Mouse (Mus musculus): ENCODE data around the gene Aagab.

Aagab gene

DNA sequence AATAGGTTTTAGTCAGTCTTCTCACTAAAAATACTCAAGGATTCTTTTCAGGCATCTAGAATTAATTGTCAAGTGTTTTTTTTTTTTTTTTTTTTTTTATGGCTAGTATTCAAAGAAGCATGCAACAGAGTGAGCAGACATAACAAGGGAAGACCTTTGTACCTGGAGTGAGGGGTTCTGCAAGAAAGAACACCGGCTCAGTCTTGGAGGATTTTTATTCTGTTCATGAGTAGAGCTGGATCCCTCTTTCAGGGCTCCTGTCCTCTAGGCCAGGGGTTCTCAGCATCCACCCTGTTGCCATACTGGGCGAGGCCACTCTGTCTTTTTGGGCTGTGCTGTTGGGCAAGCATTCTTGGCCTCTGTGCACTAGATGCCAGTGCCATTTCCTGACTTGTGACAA is 7.3 kb downstream of the Aagab start:
- no peaks in the 10 kb centered on the region for H3K27me3 ChIP-seq (ENCODE audit: insufficient read depth, low read length)
- no peak overlapping the region for H3K4me3 ChIP-seq (replicated peaks; ENCODE audit: low read length)
- H3K4me1 ChIP-seq (replicated peaks; ENCODE audit: low read depth, low read length) = peaks cover 60% of the 10 kb centered on the region
- peaks cover 33% of the 10 kb centered on the region for H3K36me3 ChIP-seq (ENCODE audit: insufficient read depth, low read length)
- no peaks in the 10 kb centered on the region for H3K9me3 ChIP-seq (ENCODE audit: low read length)
- TF ChIP-seq CTCF (conservative IDR thresholded peaks at IDR 0.05; ENCODE audit: low read length) (no peak), NANOG (IDR thresholded peaks at IDR 0.05; ENCODE audit: borderline replicate concordance, low read length) (no peak), POU5F1 (IDR thresholded peaks at IDR 0.05; ENCODE audit: borderline replicate concordance, low read length) (no peak)

DNA sequence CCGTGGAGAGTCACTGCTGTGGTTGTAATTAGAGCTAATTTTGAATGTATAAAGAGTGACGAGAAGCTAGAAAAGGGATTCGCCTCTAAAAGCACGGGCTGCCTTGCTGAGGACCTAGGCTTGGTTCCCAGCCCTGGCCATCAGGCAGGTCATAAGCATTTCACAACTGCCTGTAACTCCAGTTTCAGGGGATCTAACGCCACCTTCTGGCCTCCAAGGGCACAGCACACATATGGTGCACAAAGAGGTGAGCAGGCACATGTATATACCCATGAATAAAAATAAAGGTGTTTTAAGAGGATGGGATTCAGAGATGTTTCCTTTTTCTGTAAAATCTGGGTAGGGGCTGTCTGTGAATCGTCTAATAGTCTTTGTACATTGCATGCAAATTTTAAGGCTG is 7.8 kb downstream of the Aagab start:
- H3K27me3 ChIP-seq (ENCODE audit: insufficient read depth, low read length) = no peaks in the 10 kb centered on the region
- H3K36me3 ChIP-seq (ENCODE audit: insufficient read depth, low read length) = peaks cover 33% of the 10 kb centered on the region
- peaks cover 59% of the 10 kb centered on the region for H3K4me1 ChIP-seq (replicated peaks; ENCODE audit: low read depth, low read length)
- no peak for TF ChIP-seq NANOG (IDR thresholded peaks at IDR 0.05; ENCODE audit: borderline replicate concordance, low read length)
- TF ChIP-seq POU5F1 (IDR thresholded peaks at IDR 0.05; ENCODE audit: borderline replicate concordance, low read length) = no peak
- peak; percentile 59 for TF ChIP-seq CTCF (conservative IDR thresholded peaks at IDR 0.05; ENCODE audit: low read length)
- H3K9me3 ChIP-seq (ENCODE audit: low read length) = no peaks in the 10 kb centered on the region
- H3K4me3 ChIP-seq (replicated peaks; ENCODE audit: low read length) = no peak overlapping the region

DNA sequence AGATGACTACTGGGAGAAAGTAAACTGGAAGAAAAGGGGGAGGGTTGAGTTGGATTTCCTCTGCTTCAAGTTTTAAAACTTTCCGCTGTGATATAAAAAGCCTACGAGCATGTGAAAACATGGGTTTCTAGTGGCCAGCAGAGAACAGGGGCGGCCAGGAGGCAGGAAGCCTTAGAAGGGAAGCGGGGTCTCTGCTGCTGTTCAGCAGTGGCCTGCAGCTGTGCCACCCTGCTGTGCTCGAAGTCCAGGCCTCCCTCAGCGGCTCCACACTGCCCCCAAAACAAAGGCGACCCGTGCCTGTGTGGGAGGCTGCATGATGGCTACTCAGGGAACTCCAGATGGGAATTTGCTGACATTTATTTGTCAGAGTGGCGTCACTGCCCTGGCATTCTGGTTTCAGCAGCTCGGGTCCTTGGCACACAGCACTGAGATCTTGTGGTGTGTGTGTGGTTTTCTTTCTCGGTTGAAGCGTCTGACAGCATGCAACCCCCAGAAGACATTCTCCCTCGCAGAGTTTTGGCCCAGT is 8.4 kb downstream of the Aagab start:
- H3K4me1 ChIP-seq (replicated peaks; ENCODE audit: low read depth, low read length) = peaks cover 56% of the 10 kb centered on the region
- no peak overlapping the region for H3K4me3 ChIP-seq (replicated peaks; ENCODE audit: low read length)
- peaks cover 33% of the 10 kb centered on the region for H3K36me3 ChIP-seq (ENCODE audit: insufficient read depth, low read length)
- no peaks in the 10 kb centered on the region for H3K27me3 ChIP-seq (ENCODE audit: insufficient read depth, low read length)
- H3K9me3 ChIP-seq (ENCODE audit: low read length) = no peaks in the 10 kb centered on the region
- TF ChIP-seq POU5F1 (IDR thresholded peaks at IDR 0.05; ENCODE audit: borderline replicate concordance, low read length) (no peak), CTCF (conservative IDR thresholded peaks at IDR 0.05; ENCODE audit: low read length) (no peak), NANOG (IDR thresholded peaks at IDR 0.05; ENCODE audit: borderline replicate concordance, low read length) (no peak)

DNA sequence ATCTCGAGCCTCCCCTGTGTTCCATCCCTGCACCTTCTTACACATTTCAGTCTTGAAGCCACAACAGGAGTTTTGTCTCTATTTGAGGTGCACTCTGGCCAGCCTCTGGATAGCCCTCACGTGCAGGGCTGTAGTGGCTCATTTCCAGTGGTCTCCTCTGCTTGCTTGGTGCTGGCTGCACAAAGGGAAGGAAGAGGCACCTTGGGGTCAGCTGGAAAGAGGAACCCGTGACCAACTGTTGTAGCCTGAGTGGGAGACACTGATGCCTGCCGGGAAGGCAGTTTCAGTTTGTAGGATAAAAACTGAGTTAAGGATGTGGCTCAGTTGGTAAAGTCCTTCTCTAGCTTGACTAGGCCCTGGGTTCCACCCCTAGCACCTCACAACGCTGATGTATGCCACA is 9.5 kb downstream of the Aagab start:
- TF ChIP-seq NANOG (IDR thresholded peaks at IDR 0.05; ENCODE audit: borderline replicate concordance, low read length) (no peak), CTCF (conservative IDR thresholded peaks at IDR 0.05; ENCODE audit: low read length) (no peak), POU5F1 (IDR thresholded peaks at IDR 0.05; ENCODE audit: borderline replicate concordance, low read length) (no peak)
- Histone ChIP-seq H3K36me3 (ENCODE audit: insufficient read depth, low read length) (peaks cover 40% of the 10 kb centered on the region), H3K27me3 (ENCODE audit: insufficient read depth, low read length) (no peaks in the 10 kb centered on the region), H3K4me1 (replicated peaks; ENCODE audit: low read depth, low read length) (peaks cover 54% of the 10 kb centered on the region), H3K4me3 (replicated peaks; ENCODE audit: low read length) (no peak overlapping the region), H3K9me3 (ENCODE audit: low read length) (no peaks in the 10 kb centered on the region)

- Histone ChIP-seq H3K36me3 (ENCODE audit: insufficient read depth, low read length) (peaks cover 44% of the 10 kb centered on the region), H3K9me3 (ENCODE audit: low read length) (no peaks in the 10 kb centered on the region), H3K4me3 (replicated peaks; ENCODE audit: low read length) (no peak overlapping the region), H3K27me3 (ENCODE audit: insufficient read depth, low read length) (no peaks in the 10 kb centered on the region), H3K4me1 (replicated peaks; ENCODE audit: low read depth, low read length) (peaks cover 54% of the 10 kb centered on the region)
- no peak for TF ChIP-seq POU5F1 (IDR thresholded peaks at IDR 0.05; ENCODE audit: borderline replicate concordance, low read length)
- no peak for TF ChIP-seq NANOG (IDR thresholded peaks at IDR 0.05; ENCODE audit: borderline replicate concordance, low read length)
- no peak for TF ChIP-seq CTCF (conservative IDR thresholded peaks at IDR 0.05; ENCODE audit: low read length)
These were observed 10.4 kb downstream of the Aagab start for GRCm38 (mm10) chr9:63612565-63613515.

DNA sequence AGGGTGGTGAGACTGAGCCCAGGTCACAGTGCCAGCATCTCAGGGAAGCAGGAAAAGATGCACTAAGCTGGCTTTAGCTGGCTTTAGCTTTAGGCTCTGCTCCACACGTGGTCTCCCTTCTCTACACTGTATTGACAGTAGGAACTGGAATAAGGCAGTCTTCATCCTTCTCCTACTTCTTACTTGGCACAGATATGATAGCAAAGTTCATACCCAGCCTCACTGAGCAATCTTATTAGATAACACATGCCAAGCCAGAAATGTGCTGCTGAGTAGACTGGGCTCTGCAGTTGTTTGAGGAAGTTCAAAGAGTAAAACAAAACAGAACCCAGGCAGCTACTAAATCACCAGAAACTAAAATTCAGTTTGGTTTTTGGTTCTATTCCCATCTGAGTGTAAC is 11.1 kb downstream of the Aagab start:
- TF ChIP-seq CTCF (conservative IDR thresholded peaks at IDR 0.05; ENCODE audit: low read length) = no peak
- TF ChIP-seq POU5F1 (IDR thresholded peaks at IDR 0.05; ENCODE audit: borderline replicate concordance, low read length) = no peak
- TF ChIP-seq NANOG (IDR thresholded peaks at IDR 0.05; ENCODE audit: borderline replicate concordance, low read length) = no peak

DNA sequence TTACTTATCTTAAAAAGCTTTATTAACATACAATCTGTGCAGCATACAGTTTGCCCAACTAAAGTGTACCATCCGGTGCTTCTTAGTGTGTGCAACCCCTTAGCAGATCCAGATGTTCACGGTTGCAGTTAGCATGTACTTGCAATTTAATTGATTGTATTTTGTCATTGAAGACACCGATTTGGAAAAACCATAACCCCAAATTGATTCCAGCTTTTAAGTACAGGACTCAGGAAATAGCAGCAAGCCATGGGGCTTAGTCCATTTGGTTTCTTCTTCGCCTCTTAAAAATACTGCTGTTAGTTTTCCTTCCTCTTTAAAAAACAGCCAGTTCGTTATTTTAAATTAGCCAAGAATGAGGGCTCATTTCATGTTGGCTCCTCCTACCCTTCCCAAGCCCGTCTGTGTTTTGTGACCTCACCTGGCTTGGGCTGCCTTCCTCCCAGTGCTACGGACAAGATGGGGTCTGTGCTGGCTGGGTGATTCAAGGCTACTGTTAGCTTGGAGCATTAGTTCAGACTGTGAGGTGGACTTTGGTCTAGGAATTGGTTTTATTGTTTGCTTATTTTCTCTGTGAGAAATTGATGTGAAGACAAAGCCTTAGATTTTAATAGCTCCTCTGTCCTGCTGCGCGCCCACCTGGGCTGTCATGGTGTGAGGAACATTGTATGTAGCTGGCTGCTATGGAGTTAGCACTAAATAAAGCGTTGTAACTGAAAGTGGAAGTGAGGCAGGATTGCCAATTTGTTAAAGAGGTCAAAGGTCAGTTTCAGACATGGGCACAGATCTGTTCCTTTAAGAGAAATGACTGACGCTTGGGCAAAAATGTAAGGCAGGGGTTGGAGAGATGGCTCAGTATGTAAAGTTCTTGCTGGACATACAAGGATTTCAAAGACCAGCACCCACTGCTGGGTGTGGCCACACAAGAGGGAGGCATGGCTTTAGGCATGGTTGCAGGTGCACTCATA is 11.8 kb downstream of the Aagab start:
- Histone ChIP-seq H3K4me1 (replicated peaks; ENCODE audit: low read depth, low read length) (peaks cover 45% of the 10 kb centered on the region), H3K27me3 (ENCODE audit: insufficient read depth, low read length) (no peaks in the 10 kb centered on the region), H3K9me3 (ENCODE audit: low read length) (no peaks in the 10 kb centered on the region), H3K36me3 (ENCODE audit: insufficient read depth, low read length) (peaks cover 42% of the 10 kb centered on the region), H3K4me3 (replicated peaks; ENCODE audit: low read length) (no peak overlapping the region)
- TF ChIP-seq CTCF (conservative IDR thresholded peaks at IDR 0.05; ENCODE audit: low read length) (no peak), POU5F1 (IDR thresholded peaks at IDR 0.05; ENCODE audit: borderline replicate concordance, low read length) (no peak), NANOG (IDR thresholded peaks at IDR 0.05; ENCODE audit: borderline replicate concordance, low read length) (no peak)

More for the DNA sequence above, 11.1 kb downstream of the Aagab start:
- H3K9me3 ChIP-seq (ENCODE audit: low read length) = no peaks in the 10 kb centered on the region
- H3K4me1 ChIP-seq (replicated peaks; ENCODE audit: low read depth, low read length) = peaks cover 53% of the 10 kb centered on the region
- no peaks in the 10 kb centered on the region for H3K27me3 ChIP-seq (ENCODE audit: insufficient read depth, low read length)
- H3K36me3 ChIP-seq (ENCODE audit: insufficient read depth, low read length) = peaks cover 40% of the 10 kb centered on the region
- H3K4me3 ChIP-seq (replicated peaks; ENCODE audit: low read length) = no peak overlapping the region

GRCm38 (mm10) chr9:63617967-63618366 is 15.5 kb downstream of the Aagab start:
- peaks cover 60% of the 10 kb centered on the region for H3K36me3 ChIP-seq (ENCODE audit: insufficient read depth, low read length)
- no peaks in the 10 kb centered on the region for H3K9me3 ChIP-seq (ENCODE audit: low read length)
- H3K4me1 ChIP-seq (replicated peaks; ENCODE audit: low read depth, low read length) = peaks cover 14% of the 10 kb centered on the region
- H3K27me3 ChIP-seq (ENCODE audit: insufficient read depth, low read length) = no peaks in the 10 kb centered on the region
- TF ChIP-seq POU5F1 (IDR thresholded peaks at IDR 0.05; ENCODE audit: borderline replicate concordance, low read length) (no peak), CTCF (conservative IDR thresholded peaks at IDR 0.05; ENCODE audit: low read length) (no peak), NANOG (IDR thresholded peaks at IDR 0.05; ENCODE audit: borderline replicate concordance, low read length) (no peak)
- no peak overlapping the region for H3K4me3 ChIP-seq (replicated peaks; ENCODE audit: low read length)

Measured in E14TG2a.4 (cell line).